Mouse (Mus musculus): ENCODE results near the gene Inpp5d. TPM values are rescaled to one million over a fixed set of nuclear protein-coding genes. Genes with fewer than 3 reads are reported as not detected.

Inpp5d gene
- polyA plus RNA-seq, 1 experiment from 2014 or later: 7.9 TPM

DNA sequence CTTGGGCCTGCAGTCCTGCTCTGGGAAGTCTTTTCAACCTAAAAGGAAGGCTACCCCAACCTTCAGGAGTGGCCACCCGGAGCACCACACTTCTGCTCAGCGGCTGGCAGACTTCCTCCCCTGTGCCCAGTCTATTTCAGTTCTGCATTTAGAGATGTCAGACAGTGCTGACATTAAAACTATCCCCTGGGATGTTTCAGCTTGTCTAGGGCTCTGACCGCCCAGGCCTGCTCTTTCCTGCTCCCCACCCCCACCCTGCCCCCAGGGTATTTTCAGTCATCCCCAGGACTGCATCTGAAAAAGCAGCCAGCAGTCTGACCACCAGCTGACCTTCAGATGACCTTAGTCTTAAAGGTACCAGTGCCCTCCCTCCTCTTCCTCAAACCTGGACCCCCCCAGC is 38.0 kb downstream of the Inpp5d start:
- peaks cover 19% of the 10 kb centered on the region; the same call in 1 of the 2 replicates for H3K4me1 ChIP-seq (replicated peaks)
- no peak overlapping the region for H3K27ac ChIP-seq (ENCODE audit: poor library complexity, severe bottlenecking)
- no peak overlapping the region for H3K4me2 ChIP-seq
- H3K27me3 ChIP-seq (replicated peaks): no peaks in the 10 kb centered on the region
- H3K4me3 ChIP-seq: no peak overlapping the region
- H3K9ac ChIP-seq: no peak overlapping the region
- 44% methylated on average over 3 of the region's 3 CpGs for WGBS
- ATAC-seq (ENCODE audit: insufficient number of reproducible peaks, low FRiP score): no peak
- no peaks in the 10 kb centered on the region for H3K9me3 ChIP-seq (replicated peaks)
- H3K36me3 ChIP-seq: no peaks in the 10 kb centered on the region

DNA sequence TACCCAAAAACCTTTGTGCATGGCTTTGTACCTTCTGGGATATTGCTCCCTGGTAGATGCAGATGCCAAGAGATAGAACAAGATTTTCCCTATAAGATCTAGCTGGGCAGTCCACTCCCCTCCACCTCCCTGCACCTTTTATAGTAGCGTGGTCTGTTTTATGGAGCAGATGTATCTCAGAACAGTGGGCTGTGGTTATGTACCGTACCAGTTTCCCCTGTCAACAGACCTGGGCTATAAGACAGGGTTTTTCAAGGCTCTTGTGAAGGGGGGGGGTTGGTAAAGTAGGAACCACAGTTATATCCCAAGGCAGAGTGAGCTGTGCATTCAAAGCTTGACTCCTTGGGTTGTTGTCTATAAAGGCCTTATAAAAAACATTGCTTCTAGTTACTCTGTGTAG is 38.4 kb downstream of the Inpp5d start:
- Histone ChIP-seq H3K4me3 (no peak overlapping the region), H3K4me1 (replicated peaks) (peaks cover 19% of the 10 kb centered on the region; the same call in 1 of the 2 replicates), H3K27ac (ENCODE audit: poor library complexity, severe bottlenecking) (no peak overlapping the region), H3K4me2 (no peak overlapping the region), H3K27me3 (replicated peaks) (no peaks in the 10 kb centered on the region), H3K9ac (no peak overlapping the region), H3K36me3 (no peaks in the 10 kb centered on the region), H3K9me3 (replicated peaks) (peaks cover 4% of the 10 kb centered on the region; the same call in 1 of the 2 replicates)
- 76% methylated on average over 2 of the region's 2 CpGs for WGBS
- no peak for ATAC-seq (ENCODE audit: insufficient number of reproducible peaks, low FRiP score)

DNA sequence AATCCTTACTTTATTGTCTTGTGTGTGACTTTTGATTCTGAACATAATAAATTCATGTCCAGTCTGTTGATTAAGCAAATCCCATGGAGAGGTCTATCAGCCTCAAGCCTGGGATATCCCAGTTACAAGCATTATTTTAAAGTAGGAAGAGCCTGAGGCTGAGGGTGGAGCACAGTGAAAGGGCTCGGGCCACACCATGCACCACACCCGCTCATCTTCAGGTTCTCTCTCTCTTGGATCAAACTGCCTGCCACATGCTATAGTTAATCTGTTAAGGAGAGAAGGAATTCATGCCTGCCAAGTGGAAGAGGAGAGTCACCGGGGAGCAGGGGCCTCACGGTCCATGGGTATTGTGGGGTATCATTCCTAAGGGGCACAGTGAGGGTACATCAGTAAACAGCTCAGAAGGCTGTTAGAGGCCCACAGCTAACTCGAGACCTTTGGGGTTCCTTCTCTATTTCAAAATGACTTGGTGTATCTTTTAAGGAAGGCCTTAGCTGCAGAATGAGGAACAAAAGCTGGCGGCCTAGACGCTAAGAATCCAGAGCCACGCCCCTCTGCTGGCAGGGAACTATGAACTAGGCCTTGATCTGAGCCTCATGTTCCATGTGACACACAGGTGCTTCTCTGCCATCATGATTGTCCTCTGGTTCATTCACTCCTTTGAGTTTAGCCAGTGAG is 39.0 kb downstream of the Inpp5d start:
- Histone ChIP-seq H3K4me3 (no peak overlapping the region), H3K9ac (no peak overlapping the region), H3K9me3 (replicated peaks) (peaks cover 10% of the 10 kb centered on the region; the same call in 1 of the 2 replicates), H3K36me3 (no peaks in the 10 kb centered on the region), H3K27ac (ENCODE audit: poor library complexity, severe bottlenecking) (no peak overlapping the region), H3K4me2 (no peak overlapping the region), H3K27me3 (replicated peaks) (no peaks in the 10 kb centered on the region), H3K4me1 (replicated peaks) (peaks cover 19% of the 10 kb centered on the region; the same call in 1 of the 2 replicates)
- no peak for ATAC-seq (ENCODE audit: insufficient number of reproducible peaks, low FRiP score)
- 74% methylated on average over 8 of the region's 8 CpGs for WGBS

DNA sequence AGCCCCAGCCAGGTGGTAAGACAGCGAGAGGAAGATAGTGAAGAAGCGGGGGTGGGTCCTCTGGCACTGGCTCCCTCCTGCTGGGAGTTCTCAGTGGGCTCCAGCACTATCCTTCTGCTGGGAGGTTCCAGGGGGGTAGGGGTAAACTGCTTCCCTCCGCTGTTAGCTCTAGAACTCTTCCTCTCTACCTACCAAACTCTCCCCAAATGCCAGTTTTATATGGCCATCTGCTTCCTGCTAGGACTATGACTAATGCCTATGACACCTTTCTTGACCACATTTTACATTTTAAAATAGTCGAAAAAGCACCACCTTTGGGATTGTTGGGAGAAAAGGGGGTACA is 39.5 kb downstream of the Inpp5d start:
- Histone ChIP-seq H3K9me3 (replicated peaks) (peaks cover 10% of the 10 kb centered on the region; the same call in 1 of the 2 replicates), H3K27me3 (replicated peaks) (no peaks in the 10 kb centered on the region)

DNA sequence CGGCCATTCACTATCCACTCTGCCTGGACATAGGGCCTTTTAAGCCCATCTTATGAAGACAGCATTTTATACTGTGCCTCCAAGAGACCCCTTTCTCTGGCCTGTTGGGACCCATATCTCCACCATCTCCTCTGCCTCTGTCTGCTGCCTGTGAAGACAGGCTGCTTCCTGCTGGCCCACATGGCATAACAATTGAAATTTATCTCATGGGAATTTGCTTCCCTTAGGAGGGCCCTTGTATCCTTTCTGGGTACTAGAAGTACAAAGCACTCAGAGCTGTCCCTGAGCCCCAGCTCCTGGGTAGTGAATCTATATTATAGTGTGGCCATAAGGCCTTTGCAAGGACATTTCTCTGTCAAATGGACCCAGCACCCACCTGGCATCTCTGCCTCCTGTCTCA is 40.6 kb downstream of the Inpp5d start:
- Histone ChIP-seq H3K4me2 (no peak overlapping the region), H3K4me3 (no peak overlapping the region), H3K27ac (ENCODE audit: poor library complexity, severe bottlenecking) (no peak overlapping the region), H3K27me3 (replicated peaks) (no peaks in the 10 kb centered on the region), H3K9me3 (replicated peaks) (peaks cover 10% of the 10 kb centered on the region; the same call in 1 of the 2 replicates), H3K4me1 (replicated peaks) (peaks cover 19% of the 10 kb centered on the region; the same call in 1 of the 2 replicates), H3K36me3 (no peaks in the 10 kb centered on the region), H3K9ac (no peak overlapping the region)
- no peak for ATAC-seq (ENCODE audit: insufficient number of reproducible peaks, low FRiP score)
- 76% methylated on average over 1 of the region's 1 CpGs for WGBS

More for the DNA sequence above, 39.5 kb downstream of the Inpp5d start:
- no peak for ATAC-seq (ENCODE audit: insufficient number of reproducible peaks, low FRiP score)
- Histone ChIP-seq H3K4me1 (replicated peaks) (peaks cover 19% of the 10 kb centered on the region; the same call in 1 of the 2 replicates), H3K36me3 (no peaks in the 10 kb centered on the region), H3K9ac (no peak overlapping the region), H3K27ac (ENCODE audit: poor library complexity, severe bottlenecking) (no peak overlapping the region), H3K4me2 (no peak overlapping the region), H3K4me3 (no peak overlapping the region)
- WGBS: 75% methylated on average over 4 of the region's 4 CpGs

DNA sequence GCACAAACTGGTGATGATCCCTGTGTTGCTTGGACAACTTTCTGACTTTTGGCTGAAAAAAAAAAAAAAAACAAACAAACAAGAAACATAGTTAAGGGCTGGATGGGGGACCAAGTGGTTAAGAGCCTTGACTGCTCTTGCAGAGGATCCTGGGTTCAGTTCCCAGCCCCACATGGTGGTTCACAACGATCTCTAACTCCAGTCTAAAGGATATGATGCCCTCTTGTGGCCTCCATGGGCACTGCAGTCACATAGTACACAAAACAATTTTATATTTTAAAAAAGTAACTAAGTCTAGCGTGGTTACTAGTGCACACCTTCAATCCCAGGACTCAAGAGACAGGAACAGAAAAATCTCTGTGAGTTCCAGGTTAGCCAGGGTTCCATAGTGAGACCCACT is 43.9 kb downstream of the Inpp5d start:
- Histone ChIP-seq H3K27ac (ENCODE audit: poor library complexity, severe bottlenecking) (no peak overlapping the region), H3K9me3 (replicated peaks) (peaks cover 10% of the 10 kb centered on the region; the same call in 1 of the 2 replicates), H3K4me1 (replicated peaks) (peaks cover 10% of the 10 kb centered on the region; the same call in 1 of the 2 replicates), H3K4me2 (no peak overlapping the region), H3K36me3 (no peaks in the 10 kb centered on the region), H3K27me3 (replicated peaks) (no peaks in the 10 kb centered on the region), H3K9ac (no peak overlapping the region), H3K4me3 (no peak overlapping the region)
- WGBS: 70% methylated on average over 2 of the region's 2 CpGs
- no peak for ATAC-seq (ENCODE audit: insufficient number of reproducible peaks, low FRiP score)

DNA sequence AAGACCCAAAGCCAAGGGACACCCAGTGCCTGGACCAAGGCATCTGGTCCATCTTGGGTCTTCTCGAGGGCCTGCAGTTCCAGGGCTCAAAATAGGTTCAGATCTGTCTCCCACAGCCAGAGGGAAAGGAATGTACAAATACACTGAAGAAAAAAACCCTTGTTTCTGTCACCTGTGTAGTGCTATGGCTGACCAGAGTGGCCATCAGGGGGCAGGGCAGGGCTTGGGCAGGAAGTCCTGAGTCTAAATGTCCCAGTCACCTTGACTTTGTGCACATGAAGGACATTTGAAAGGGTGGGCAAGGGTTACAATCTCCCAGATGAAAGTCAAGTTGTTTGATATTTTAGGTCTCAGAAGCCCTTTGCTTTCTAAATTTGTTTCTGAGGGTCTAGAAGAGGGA is 46.9 kb downstream of the Inpp5d start:
- Histone ChIP-seq H3K4me1 (replicated peaks) (no peaks in the 10 kb centered on the region), H3K36me3 (no peaks in the 10 kb centered on the region), H3K9me3 (replicated peaks) (peaks cover 10% of the 10 kb centered on the region; the same call in 1 of the 2 replicates), H3K27me3 (replicated peaks) (no peaks in the 10 kb centered on the region), H3K4me3 (no peak overlapping the region), H3K4me2 (no peak overlapping the region), H3K9ac (no peak overlapping the region), H3K27ac (ENCODE audit: poor library complexity, severe bottlenecking) (no peak overlapping the region)
- 60% methylated on average over 1 of the region's 1 CpGs for whole genome bisulfite sequencing
- no peak for ATAC-seq (ENCODE audit: insufficient number of reproducible peaks, low FRiP score)

DNA sequence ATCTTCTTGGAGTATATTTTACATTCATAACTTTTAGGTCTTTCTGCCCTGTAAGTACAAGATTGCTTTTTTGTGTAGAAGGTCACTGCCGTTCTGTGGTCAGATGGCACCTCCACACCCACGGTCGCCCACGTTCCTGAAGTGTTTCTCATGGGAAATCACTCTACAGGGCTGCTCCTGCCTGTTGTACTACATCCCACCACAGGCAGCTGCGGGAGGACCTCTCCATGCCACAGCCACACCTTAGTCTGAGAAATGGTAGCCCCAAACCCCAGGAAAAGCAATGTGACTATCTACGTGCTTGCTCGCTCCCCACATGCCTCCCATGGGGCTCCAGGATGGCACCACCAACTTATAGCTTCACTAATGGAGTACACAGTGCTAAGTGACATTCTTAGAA is 48.2 kb downstream of the Inpp5d start:
- H3K36me3 ChIP-seq: no peaks in the 10 kb centered on the region
- H3K4me3 ChIP-seq: no peak overlapping the region
- no peaks in the 10 kb centered on the region for H3K4me1 ChIP-seq (replicated peaks)
- H3K9ac ChIP-seq: no peak overlapping the region
- no peaks in the 10 kb centered on the region for H3K27me3 ChIP-seq (replicated peaks)
- no peak overlapping the region for H3K27ac ChIP-seq (ENCODE audit: poor library complexity, severe bottlenecking)
- peaks cover 8% of the 10 kb centered on the region; the same call in 1 of the 2 replicates for H3K9me3 ChIP-seq (replicated peaks)
- WGBS: 88% methylated on average over 7 of the region's 7 CpGs
- no peak for ATAC-seq (ENCODE audit: insufficient number of reproducible peaks, low FRiP score)
- H3K4me2 ChIP-seq: no peak overlapping the region

DNA sequence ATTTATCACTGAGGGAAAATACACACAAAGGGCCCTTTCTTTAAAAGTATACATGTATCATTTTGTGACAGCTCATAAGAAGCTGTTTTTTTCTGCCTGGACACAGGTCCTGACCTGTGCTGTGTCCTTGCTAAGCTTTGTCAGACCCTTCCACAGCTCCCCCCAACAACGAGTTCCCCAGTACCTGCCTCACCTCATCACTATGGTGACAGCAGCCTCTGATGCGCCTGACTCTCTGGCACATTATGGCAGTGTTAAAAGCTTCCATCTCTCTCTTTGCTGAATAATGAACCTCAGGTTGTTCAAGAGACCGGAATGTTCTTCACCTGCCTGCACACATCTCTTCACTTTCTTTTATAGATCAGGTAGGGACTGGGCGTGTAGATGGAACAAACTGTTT is 51.4 kb downstream of the Inpp5d start:
- no peaks in the 10 kb centered on the region for H3K4me1 ChIP-seq (replicated peaks)
- H3K4me3 ChIP-seq: no peak overlapping the region
- no peak for ATAC-seq (ENCODE audit: insufficient number of reproducible peaks, low FRiP score)
- no peak overlapping the region for H3K4me2 ChIP-seq
- H3K9ac ChIP-seq: no peak overlapping the region
- no peaks in the 10 kb centered on the region for H3K9me3 ChIP-seq (replicated peaks)
- no peaks in the 10 kb centered on the region for H3K27me3 ChIP-seq (replicated peaks)
- WGBS: 71% methylated on average over 4 of the region's 4 CpGs
- H3K36me3 ChIP-seq: no peaks in the 10 kb centered on the region
- no peak overlapping the region for H3K27ac ChIP-seq (ENCODE audit: poor library complexity, severe bottlenecking)

DNA sequence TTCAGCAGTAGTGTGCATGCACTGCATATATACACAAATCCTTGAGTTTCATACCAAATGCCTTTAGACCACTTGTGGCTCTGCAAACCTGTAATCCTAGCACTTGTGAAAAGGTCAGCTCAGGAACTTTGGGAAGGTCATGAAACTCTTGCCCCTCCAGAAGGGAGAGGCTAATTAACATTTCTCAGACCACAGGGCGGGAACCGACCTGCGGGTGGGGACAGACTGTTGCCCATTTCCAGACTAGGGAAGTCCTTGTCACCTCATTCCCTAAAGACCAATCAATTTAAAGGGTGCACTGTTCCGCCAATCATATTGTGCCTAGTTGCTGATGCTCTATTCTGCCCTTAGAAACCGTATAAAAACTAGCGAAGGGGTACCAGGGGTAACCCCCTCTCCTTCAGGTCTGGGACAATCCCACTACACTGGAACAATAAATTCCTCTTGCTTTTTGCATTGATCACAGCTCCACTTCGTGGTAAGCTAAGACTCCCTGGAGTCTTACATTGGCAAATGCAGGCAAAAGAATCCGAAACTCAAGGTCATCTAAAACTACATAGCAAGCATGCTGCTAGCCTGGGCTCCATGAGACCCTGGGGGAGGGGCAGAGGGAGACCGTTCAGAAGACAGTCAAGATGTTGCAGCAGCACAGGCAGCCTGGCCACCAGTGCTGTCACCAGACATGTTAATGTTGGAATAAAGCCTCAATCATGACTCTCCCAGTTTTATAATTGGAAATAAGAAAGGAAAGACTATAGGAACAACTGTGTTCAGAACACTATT is 53.9 kb downstream of the Inpp5d start:
- no peak for ATAC-seq (ENCODE audit: insufficient number of reproducible peaks, low FRiP score)
- H3K9me3 ChIP-seq (replicated peaks): no peaks in the 10 kb centered on the region
- no peaks in the 10 kb centered on the region for H3K36me3 ChIP-seq
- H3K9ac ChIP-seq: no peak overlapping the region
- WGBS: 73% methylated on average over 9 of the region's 9 CpGs
- H3K27me3 ChIP-seq (replicated peaks): no peaks in the 10 kb centered on the region
- no peaks in the 10 kb centered on the region for H3K4me1 ChIP-seq (replicated peaks)
- no peak overlapping the region for H3K27ac ChIP-seq (ENCODE audit: poor library complexity, severe bottlenecking)
- H3K4me2 ChIP-seq: no peak overlapping the region
- no peak overlapping the region for H3K4me3 ChIP-seq

DNA sequence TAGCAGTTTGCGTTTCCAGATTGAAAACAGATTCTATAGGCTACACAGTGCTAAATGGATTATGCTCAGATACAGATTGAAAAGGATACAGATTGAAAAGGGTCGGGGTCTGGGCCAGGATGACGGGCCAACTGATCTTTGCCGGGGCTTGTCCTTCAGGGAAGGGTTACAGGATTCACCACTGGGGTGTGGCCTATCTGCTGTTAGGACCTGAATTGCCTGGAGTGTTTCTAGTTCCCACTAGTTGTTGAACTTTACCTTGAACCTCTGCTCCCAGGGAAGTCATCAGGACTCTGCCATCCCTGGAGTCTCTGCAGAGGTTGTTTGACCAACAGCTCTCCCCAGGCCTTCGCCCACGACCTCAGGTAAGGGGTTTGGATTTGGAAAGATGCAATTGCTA is 55.9 kb downstream of the Inpp5d start:
- H3K27ac ChIP-seq (ENCODE audit: poor library complexity, severe bottlenecking): no peak overlapping the region
- H3K27me3 ChIP-seq (replicated peaks): no peaks in the 10 kb centered on the region
- no peak overlapping the region for H3K9ac ChIP-seq
- no peak overlapping the region for H3K4me2 ChIP-seq
- no peaks in the 10 kb centered on the region for H3K9me3 ChIP-seq (replicated peaks)
- H3K4me1 ChIP-seq (replicated peaks): no peaks in the 10 kb centered on the region
- H3K4me3 ChIP-seq: no peak overlapping the region
- no peaks in the 10 kb centered on the region for H3K36me3 ChIP-seq
- ATAC-seq (ENCODE audit: insufficient number of reproducible peaks, low FRiP score): no peak
- 76% methylated on average over 6 of the region's 6 CpGs for WGBS
